Comparison of ENCODE assay signal across 8 mouse cellular contexts in genomic region chr10:22644853-22645491, GRCm38 (mm10). TPM values are rescaled to one million over a fixed set of nuclear protein-coding genes. Genes with fewer than 3 reads are reported as not detected.
DNase-seq lines count a peak whose midpoint lies in the region; ATAC-seq and TF ChIP-seq lines count a peak whose summit lies in the region.

Slc2a12 (plus strand) TSS chr10:22645011.

- peak within 1 kb of the TSS; percentile 52 for H3K9ac ChIP-seq in hindbrain, postnatal 0 days (replicated peaks; ENCODE audit: low read length)

- no peaks in the 10 kb centered on the region for H3K27me3 ChIP-seq in hindbrain, postnatal 0 days (ENCODE audit: insufficient read depth, low read length)

- peak; percentile 55 for TF ChIP-seq CTCF in hindbrain, postnatal 0 days (IDR thresholded peaks at IDR 0.05; ENCODE audit: low read depth)

- H3K27ac ChIP-seq in hindbrain, postnatal 0 days: peak within 1 kb of the TSS; percentile 78

- no peaks in the 10 kb centered on the region for H3K36me3 ChIP-seq in hindbrain, postnatal 0 days (ENCODE audit: insufficient read depth, low read length)

- no peaks in the 10 kb centered on the region for H3K4me1 ChIP-seq in hindbrain, postnatal 0 days (ENCODE audit: insufficient read depth, low read length)

- H3K4me2 ChIP-seq in hindbrain, postnatal 0 days (ENCODE audit: low read depth, low read length): peak within 1 kb of the TSS; percentile 89

- under 1% methylated on average over 40 of the region's 40 CpGs for WGBS in hindbrain, postnatal 0 days

- H3K4me3 ChIP-seq in hindbrain, postnatal 0 days (ENCODE audit: low read length): peak within 1 kb of the TSS; percentile 61

- H3K9me3 ChIP-seq in hindbrain, postnatal 0 days (ENCODE audit: low read length): no peaks in the 10 kb centered on the region

- peak; percentile 83 for DNase-seq in adrenal gland, postnatal 14 days
- DNase-seq in embryo, embryonic 10.5 days (ENCODE audit: low spot score): peak; percentile 81
- peak; percentile 85 for DNase-seq in gastrocnemius, postnatal 14 days
- DNase-seq in hindbrain, postnatal 0 days (ENCODE audit: low spot score): peak; percentile 82
- DNase-seq in left cerebral cortex, adult 11 months (ENCODE audit: low spot score): peak; percentile 24
- DNase-seq in lung, postnatal 14 days: peak; percentile 67
- DNase-seq in retina, postnatal 1 day: peak; percentile 84
- peak; percentile 44 for DNase-seq in urinary bladder, postnatal 25 days (ENCODE audit: low spot score)

- intact Hi-C loops in gastrocnemius, postnatal 14 days (cut with DNase I; ENCODE audit: low total_unique reads): no loop called here

- peak; percentile 94 for ATAC-seq in hindbrain, postnatal 0 days

RNA-seq across cellular contexts. Expression of gene Slc2a12, which starts in this region (rescaled TPM):
- total RNA-seq in adrenal gland, postnatal 14 days (2021): 1.9 and 2.3 TPM in 2 replicates
- 10 to 100 TPM; 12.8 to 13.7 TPM for total RNA-seq in gastrocnemius, postnatal 14 days (2021)
- total RNA-seq in hindbrain, postnatal 0 days (2014; rRNA removed): 8.1 and 10.0 TPM in 2 replicates
- 7.9 and 8.5 TPM in 2 replicates for polyA plus RNA-seq in hindbrain, postnatal 0 days (2015; fragmentation: Nextera tagmentation; extraction: Ambion mirVana)

Comparison
In these comparisons a context has a peak if more than half of its experiments do, and no peak if none do; other contexts are left out.
1. Peak in every context shown above with its lines: DNase-seq, ATAC-seq, H3K4me3 ChIP-seq and H3K27ac ChIP-seq.
2. DNase-seq: peak in every context shown above with its lines; median percentile 85 in gastrocnemius, postnatal 14 days; 84 in retina, postnatal 1 day; 83 in adrenal gland, postnatal 14 days; 82 in hindbrain, postnatal 0 days; 81 in embryo, embryonic 10.5 days; 67 in lung, postnatal 14 days; 44 in urinary bladder, postnatal 25 days; 24 in left cerebral cortex, adult 11 months.